Mouse (Mus musculus) limb, embryonic 11.5 days (tissue): ENCODE measurements around the gene Ifi208. TPM values are rescaled to one million over a fixed set of nuclear protein-coding genes. Genes with fewer than 3 reads are reported as not detected.
"Not testable (repeated sequence)": the region's sequence is repeated elsewhere in the genome, so short reads cannot be mapped to it uniquely, and the experiment has no call there.

Experiments
- ATAC-seq: fragments of 200-750 bp; cut with Nextera tagmentation; 2 replicates; pipeline ENCODE4 v1.8.0; 2017; ENCODE audit warnings: low read depth; ENCODE audit not compliant: insufficient number of reproducible peaks, low FRiP score, low TSS enrichment
- DNase-seq: peaks from one replicate; pipeline ENCODE4 v3.0.0-alpha.2; 2015; ENCODE audit warnings: low spot score
- H3K27ac ChIP-seq: fragments of 300-500 bp; sonication (generic); replicated peaks from 2 replicates; pipeline ENCODE4 v1.5.1; 2014; ENCODE audit warnings: low read depth, mild to moderate bottlenecking, low read length
- H3K27me3 ChIP-seq: fragments of 300-500 bp; sonication (generic); 2 replicates; pipeline ENCODE4 v1.6.1; 2014; ENCODE audit warnings: mild to moderate bottlenecking, low read length, mixed read lengths; ENCODE audit not compliant: control insufficient read depth, insufficient read depth
- H3K36me3 ChIP-seq: fragments of 300-500 bp; sonication (generic); 2 replicates; pipeline ENCODE4 v1.6.1; 2014; ENCODE audit warnings: mild to moderate bottlenecking, low read length, moderate library complexity, mixed read lengths; ENCODE audit not compliant: control insufficient read depth, insufficient read depth
- H3K4me1 ChIP-seq: fragments of 300-500 bp; sonication (generic); 2 replicates; pipeline ENCODE4 v1.6.1; 2014; ENCODE audit warnings: low read length, mixed read lengths; ENCODE audit not compliant: control insufficient read depth, insufficient read depth
- H3K4me2 ChIP-seq: fragments of 300-500 bp; sonication (generic); 2 replicates; pipeline ENCODE4 v1.6.1; 2014; ENCODE audit warnings: low read depth, mild to moderate bottlenecking, moderate library complexity; ENCODE audit not compliant: severe bottlenecking
- H3K4me3 ChIP-seq: fragments of 300-500 bp; sonication (generic); 2 replicates; pipeline ENCODE4 v1.5.1; 2014; ENCODE audit warnings: low read depth, low read length
- H3K9ac ChIP-seq: fragments of 300-500 bp; sonication (generic); 2 replicates; pipeline ENCODE4 v1.6.1; 2014; ENCODE audit warnings: mild to moderate bottlenecking, low read length
- H3K9me3 ChIP-seq: fragments of 300-500 bp; sonication (generic); 2 replicates; pipeline ENCODE4 v1.6.1; 2016; ENCODE audit warnings: low read length; ENCODE audit not compliant: control insufficient read depth
- WGBS: fragments of 180-500 bp; shearing (Covaris S2); extraction: QIAGEN DNeasy Blood & Tissue Kit; methylation state at CpG from one replicate; pipeline ENCODE4 v1.1.7; 2014; 5-methylcytosine and 5-hydroxymethylcytosine counted together
- microRNA-seq: library from miRNA; unstranded; fragments of <30 nt; microRNA quantifications from one replicate; pipeline ENCODE4, GENCODE M21; 2016
- polyA plus RNA-seq: library from polyadenylated mRNA; unstranded; fragments of >200 nt; fragmentation: Nextera tagmentation; extraction: Ambion mirVana; gene quantifications from 2 replicates; pipeline ENCODE4 v1.2.1, GENCODE M21; 2014

Gene Ifi208
- polyA plus RNA-seq, 1 experiment from 2014 or later: not detected

DNA sequence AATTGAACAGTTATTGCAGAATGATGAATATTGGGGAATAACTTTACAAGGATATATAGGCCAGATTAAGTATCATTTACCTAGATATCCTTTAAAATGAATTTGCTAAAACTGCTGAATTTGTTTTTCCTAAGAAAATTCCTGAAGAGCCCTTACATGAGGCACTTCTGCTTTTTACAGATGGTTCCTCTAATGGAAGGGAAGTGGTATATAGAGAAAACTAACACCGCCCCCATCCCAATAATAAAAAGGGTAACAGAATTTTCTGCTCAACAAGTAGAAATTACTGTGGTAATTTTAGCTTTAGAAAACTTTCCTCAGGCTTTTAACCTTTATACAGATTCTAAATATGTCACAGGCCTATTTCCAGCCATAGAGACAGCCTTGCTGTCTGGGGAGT is 20.8 kb downstream of the Ifi208 start:
- 95% methylated on average over 1 of the region's 1 CpGs for WGBS
- H3K27me3 ChIP-seq: no peaks in the 10 kb centered on the region
- H3K9me3 ChIP-seq: no peaks in the 10 kb centered on the region
- no peaks in the 10 kb centered on the region for H3K36me3 ChIP-seq
- DNase-seq (no peak), ATAC-seq (no peak)
- no peak overlapping the region for H3K9ac ChIP-seq
- no peak overlapping the region for H3K4me2 ChIP-seq
- no peaks in the 10 kb centered on the region for H3K4me1 ChIP-seq
- no peak overlapping the region for H3K4me3 ChIP-seq
- no peak overlapping the region for H3K27ac ChIP-seq

GRCm38 (mm10) chr1:173733219-173733618 is 59.7 kb downstream of the Ifi208 start:
- H3K4me2 ChIP-seq: no peak overlapping the region
- no peak overlapping the region for H3K9ac ChIP-seq
- H3K4me1 ChIP-seq: no peaks in the 10 kb centered on the region
- H3K27ac ChIP-seq: no peak overlapping the region
- H3K9me3 ChIP-seq: no peaks in the 10 kb centered on the region
- DNase-seq: peak; percentile 37
- no peak overlapping the region for H3K4me3 ChIP-seq
- no peaks in the 10 kb centered on the region for H3K27me3 ChIP-seq
- no peaks in the 10 kb centered on the region for H3K36me3 ChIP-seq
- WGBS: 27% methylated on average over 7 of the region's 7 CpGs
- ATAC-seq: peak; percentile 72; the same call in 1 of the 2 replicates

DNA sequence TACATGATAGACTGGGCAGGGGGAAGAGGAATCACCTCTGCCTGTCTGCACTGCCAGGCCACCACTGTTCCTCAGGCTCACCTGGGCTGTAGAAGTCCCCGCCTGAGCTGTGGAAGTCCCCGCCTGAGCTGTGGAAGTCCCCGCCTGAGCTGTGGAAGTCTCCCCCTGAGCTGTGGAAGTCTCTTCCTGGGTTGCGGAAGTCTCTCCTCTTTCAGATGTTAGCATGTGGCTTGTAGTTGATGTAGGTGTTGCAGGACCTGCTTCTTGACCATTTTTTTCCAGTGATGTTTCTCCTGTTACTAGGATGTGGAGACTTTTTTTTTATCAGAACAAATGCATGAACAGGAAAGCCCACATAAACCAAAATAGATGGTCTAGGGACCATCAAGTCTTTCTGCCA is 61.5 kb downstream of the Ifi208 start:
- not testable (repeated sequence) for H3K27me3 ChIP-seq, H3K4me1 ChIP-seq, ATAC-seq, H3K36me3 ChIP-seq, DNase-seq, H3K9me3 ChIP-seq, H3K4me3 ChIP-seq, H3K27ac ChIP-seq, H3K9ac ChIP-seq, H3K4me2 ChIP-seq
- 87% methylated on average over 4 of the region's 4 CpGs for WGBS

GRCm38 (mm10) chr1:173736986-173737385 is 63.5 kb downstream of the Ifi208 start:
- ATAC-seq: no peak
- Histone ChIP-seq H3K9me3 (no peaks in the 10 kb centered on the region), H3K4me3 (no peak overlapping the region), H3K4me2 (no peak overlapping the region), H3K27me3 (no peaks in the 10 kb centered on the region), H3K4me1 (no peaks in the 10 kb centered on the region), H3K9ac (no peak overlapping the region), H3K27ac (no peak overlapping the region), H3K36me3 (no peaks in the 10 kb centered on the region)
- DNase-seq: no peak
- WGBS: 69% methylated on average over 2 of the region's 2 CpGs

DNA sequence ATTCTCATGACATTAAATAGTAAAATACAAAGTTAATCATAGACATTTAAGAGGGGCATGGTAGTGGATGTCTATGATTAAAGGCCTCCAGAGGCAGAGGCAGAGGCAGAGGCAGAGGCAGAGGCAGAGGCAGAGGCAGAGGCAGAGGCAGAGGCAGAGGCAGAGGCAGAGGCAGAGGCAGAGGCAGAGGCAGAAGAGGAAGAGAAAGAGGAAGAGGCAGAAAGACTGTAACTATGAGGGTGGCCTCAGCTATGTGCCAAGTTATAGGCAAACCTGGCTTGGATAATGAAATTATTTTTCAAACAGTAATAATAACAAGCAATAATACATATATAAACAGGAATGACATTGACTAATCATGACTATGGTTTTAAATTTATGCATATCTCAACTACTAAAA is 67.1 kb downstream of the Ifi208 start:
- Histone ChIP-seq H3K27me3 (no peaks in the 10 kb centered on the region), H3K4me1 (no peaks in the 10 kb centered on the region), H3K9ac (no peak overlapping the region), H3K36me3 (no peaks in the 10 kb centered on the region), H3K4me3 (no peak overlapping the region), H3K4me2 (no peak overlapping the region), H3K9me3 (no peaks in the 10 kb centered on the region), H3K27ac (no peak overlapping the region)
- DNase-seq: no peak
- ATAC-seq: no peak

- Histone ChIP-seq H3K27ac (no peak within 1 kb of the TSS), H3K9me3 (no peaks in the 10 kb centered on the region), H3K4me2 (no peak within 1 kb of the TSS), H3K36me3 (no peaks in the 10 kb centered on the region), H3K4me1 (no peaks in the 10 kb centered on the region), H3K4me3 (no peak within 1 kb of the TSS), H3K27me3 (no peaks in the 10 kb centered on the region), H3K9ac (no peak within 1 kb of the TSS)
- 73% methylated on average over 4 of the region's 4 CpGs for WGBS
- DNase-seq: no peak
- ATAC-seq: no peak
Measured at GRCm38 (mm10) chr1:173741656-173742055, 68.2 kb downstream of the Ifi208 start, which contains the start of gene Ifi207. TSS of gene Ifi207 (minus strand) at chr1:173741747.

GRCm38 (mm10) chr1:173742262-173742661 is 68.8 kb downstream of the Ifi208 start:
- Histone ChIP-seq H3K4me2 (no peak overlapping the region), H3K27ac (no peak overlapping the region), H3K4me3 (no peak overlapping the region), H3K4me1 (no peaks in the 10 kb centered on the region), H3K9ac (no peak overlapping the region), H3K36me3 (no peaks in the 10 kb centered on the region), H3K9me3 (no peaks in the 10 kb centered on the region), H3K27me3 (no peaks in the 10 kb centered on the region)
- 80% methylated on average over 1 of the region's 1 CpGs for WGBS
- DNase-seq (no peak), ATAC-seq (no peak)

Small RNA genes lying within 50 kb of the gene (microRNA-seq; reads per million reads assigned to microRNA genes)
- not detected for gene Gm44339

Other genes starting within 250 kb of the Ifi208 start
- gene Ifi206, start 182.6 kb upstream of the Ifi208 start, polyA plus RNA-seq: not detected in 2 replicates
- not detected in 2 replicates for gene Ifi214, start 137.7 kb upstream of the Ifi208 start, polyA plus RNA-seq
- not detected in 2 replicates for gene Ifi213, start 74.4 kb upstream of the Ifi208 start, polyA plus RNA-seq
- 0.07 TPM in 1 of 2 replicates, not detected in the other for gene Ifi209, start 42.8 kb upstream of the Ifi208 start, polyA plus RNA-seq
- gene Ifi207, start 68.1 kb downstream of the Ifi208 start, polyA plus RNA-seq: 0.48 and 0.57 TPM in 2 replicates
- 0.09 and 0.89 TPM in 2 replicates for gene Ifi204, start 93.3 kb downstream of the Ifi208 start, polyA plus RNA-seq
- gene Ifi211, start 239.4 kb downstream of the Ifi208 start, polyA plus RNA-seq: 0.16 and 0.18 TPM in 2 replicates